9 mouse cellular contexts compared by ENCODE assay signal in the genomic region with DNA sequence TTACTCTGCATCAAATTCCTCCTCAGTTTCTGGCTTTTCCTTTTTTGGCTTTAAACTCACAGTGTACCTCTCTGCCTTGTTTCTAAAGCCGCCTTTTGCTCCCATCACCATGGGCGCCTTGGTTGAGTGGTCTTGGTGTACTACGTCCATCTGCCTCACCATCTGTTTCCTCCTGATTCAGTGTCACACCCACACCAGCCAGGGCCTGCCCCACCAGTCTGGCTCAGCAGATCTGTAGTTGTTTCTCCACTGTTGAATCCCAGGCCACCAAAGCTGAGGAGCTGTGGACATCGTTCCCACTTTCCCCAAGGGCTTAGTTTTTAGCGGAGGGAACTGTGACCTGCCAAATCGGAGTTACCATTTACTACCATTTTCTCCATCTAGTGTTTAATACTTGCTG. TPM values are rescaled to one million over a fixed set of nuclear protein-coding genes. Genes with fewer than 3 reads are reported as not detected.
DNase-seq lines count a peak whose midpoint lies in the region; ATAC-seq and TF ChIP-seq lines count a peak whose summit lies in the region.
"Had no signal": no experiment of that assay in that cellular context is flagged by ENCODE, and none has a peak within 500 bp of the region (broad histone marks: within the 10 kb centered on the region; RNA-seq: fewer than 3 reads in every experiment).

No protein-coding gene starts in this region.

- H3K27me3 ChIP-seq in liver, embryonic 14.5 days (ENCODE audit: control insufficient read depth, insufficient read depth, low read length): no peaks in the 10 kb centered on the region

- H3K9me3 ChIP-seq in liver, embryonic 14.5 days (ENCODE audit: control insufficient read depth, low read length): no peaks in the 10 kb centered on the region

- no peak for TF ChIP-seq CTCF in liver, embryonic 14.5 days (IDR thresholded peaks at IDR 0.05; ENCODE audit: low read depth)

- H3K4me1 ChIP-seq in liver, embryonic 14.5 days (replicated peaks; ENCODE audit: control insufficient read depth in 2 of 2, insufficient read depth in 2 of 2, low read length in 1 of 2): peaks cover 0 to 15% of the 10 kb centered on the region in 2 experiments; a peak in 2 of 4 replicates

- H3K4me2 ChIP-seq in liver, embryonic 14.5 days (ENCODE audit: low read depth): no peak overlapping the region

- H3K4me3 ChIP-seq in liver, embryonic 14.5 days (ENCODE audit: insufficient read depth in 1 of 2, low read depth in 2 of 2, low read length in 2 of 2): no peak overlapping the region

- no peaks in the 10 kb centered on the region for H3K36me3 ChIP-seq in liver, embryonic 14.5 days (replicated peaks; ENCODE audit: control insufficient read depth, insufficient read depth, low read depth)

- 40% methylated on average over 6 of the region's 6 CpGs for WGBS in liver, embryonic 14.5 days (ENCODE audit: insufficient replicate concordance)

- peak; percentile 83 for ATAC-seq in cerebellum, adult (ENCODE audit: insufficient number of reproducible peaks, low FRiP score, low TSS enrichment)
- peak; percentile 61 for ATAC-seq in liver, embryonic 14.5 days (ENCODE audit: insufficient read depth)

- H3K27ac ChIP-seq in liver, embryonic 14.5 days: no peak overlapping the region
- H3K27ac ChIP-seq: kidney, postnatal 0 days; macrophage had no signal

- peak; percentile 53 to 86 for DNase-seq in layer of hippocampus, adult 18-20 months (ENCODE audit: low spot score in 2 of 2)
- no peak for DNase-seq in layer of hippocampus, adult 9-10 months (ENCODE audit: low spot score)
- peak; percentile 87 to 93 for DNase-seq in cerebellum, postnatal 14 days
- no peak for DNase-seq in liver, embryonic 14.5 days (ENCODE audit: low read depth in 3 of 3, low spot score in 3 of 3)
- no peak for DNase-seq in gastrocnemius, postnatal 25 days
- no peak for DNase-seq in kidney, adult 8-10 months

- TF ChIP-seq EP300 in liver, embryonic 14.5 days (IDR thresholded peaks at IDR 0.05; ENCODE audit: low read depth): no peak

- no peak overlapping the region for H3K9ac ChIP-seq in liver, embryonic 14.5 days (replicated peaks)

RNA-seq across cellular contexts. Expression of gene Snx30, which starts 20.0 kb away (rescaled TPM):
- total RNA-seq in layer of hippocampus, adult 18-20 months (2021): 10 to 100 TPM; 39.2 to 41.7 TPM
- 1.2 and 1.6 TPM in 2 replicates for polyA plus RNA-seq in liver, embryonic 14.5 days (2012; rRNA removed)
- 2.2 and 2.5 TPM in 2 replicates for polyA plus RNA-seq in liver, embryonic 14.5 days (2014; fragmentation: Nextera tagmentation; extraction: Ambion mirVana)
- total RNA-seq in gastrocnemius, postnatal 25 days (2021): 1 to 10 TPM; 2.7 to 4.4 TPM

RNA-seq across cellular contexts. Expression of gene Inip, which starts 24.2 kb away (rescaled TPM):
- 10 to 100 TPM; 25.0 TPM for total RNA-seq in layer of hippocampus, adult 18-20 months (2021)
- polyA plus RNA-seq in liver, embryonic 14.5 days (2012; rRNA removed): 4.9 and 8.1 TPM in 2 replicates
- polyA plus RNA-seq in liver, embryonic 14.5 days (2014; fragmentation: Nextera tagmentation; extraction: Ambion mirVana): 16.7 and 17.0 TPM in 2 replicates
- total RNA-seq in gastrocnemius, postnatal 25 days (2021): 1 to 10 TPM; 2.7 to 4.2 TPM

Comparison
In these comparisons a context has a peak if more than half of its experiments do, and no peak if none do; other contexts are left out.
1. DNase-seq: peak in layer of hippocampus, adult 18-20 months (2 of 2) and cerebellum, postnatal 14 days (2 of 2); none in layer of hippocampus, adult 9-10 months (single experiment), liver, embryonic 14.5 days (0 of 3), gastrocnemius, postnatal 25 days (single experiment) and kidney, adult 8-10 months (0 of 2).
2. RNA of gene Snx30, which starts 20.0 kb away (total RNA-seq): 39.2 to 41.7 TPM in layer of hippocampus, adult 18-20 months; 2.7 to 4.4 TPM in gastrocnemius, postnatal 25 days; every median in the first group is over 4 times any median in the second.
3. RNA of gene Inip, which starts 24.2 kb away (total RNA-seq): 25.0 TPM in layer of hippocampus, adult 18-20 months; 2.7 to 4.2 TPM in gastrocnemius, postnatal 25 days; every median in the first group is over 4 times any median in the second.